Mouse (Mus musculus): ENCODE measurements around the gene Olfr466. TPM values are rescaled to one million over a fixed set of nuclear protein-coding genes. Genes with fewer than 3 reads are reported as not detected.

The Olfr466 gene
- polyA plus RNA-seq, 1 experiment from 2014 or later, result not detected

DNA sequence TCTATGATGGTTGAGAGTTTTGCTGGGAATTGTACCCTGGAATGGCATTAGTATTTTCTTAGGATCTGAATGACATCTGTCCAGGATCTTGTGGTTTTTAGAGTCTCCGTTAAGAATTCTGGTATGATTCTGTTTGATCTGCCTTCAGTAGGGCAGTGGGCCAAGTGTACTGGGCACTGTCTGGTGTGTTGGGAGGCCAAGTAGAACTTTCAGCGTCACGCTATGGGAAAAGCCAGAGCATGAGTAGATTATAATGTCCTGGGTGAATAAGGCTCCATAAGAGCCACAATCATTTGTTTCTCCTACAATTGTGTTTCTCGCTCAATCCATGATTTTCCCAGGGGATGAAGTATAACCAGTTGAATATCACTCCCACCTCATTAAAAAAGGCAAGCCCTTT, 12.3 kb upstream of the Olfr466 start, which contains the start of gene Olfr465-ps1:
TSS of gene Olfr465-ps1 (plus strand) at position 301 of the 400 bp plus-strand sequence.
- ATAC-seq (ENCODE audit: low FRiP score, low TSS enrichment), result no peak
- H3K27me3 ChIP-seq (ENCODE audit: control insufficient read depth, insufficient read depth, low read length), result no peaks in the 10 kb centered on the region
- no peaks in the 10 kb centered on the region for H3K9me3 ChIP-seq (ENCODE audit: control insufficient read depth, low read length)
- H3K4me3 ChIP-seq (ENCODE audit: low read length), result no peak within 1 kb of the TSS
- WGBS, result 89% methylated on average over 4 of the region's 4 CpGs
- no peak within 1 kb of the TSS for H3K27ac ChIP-seq (ENCODE audit: low read depth, low read length)
- no peak within 1 kb of the TSS for H3K9ac ChIP-seq (ENCODE audit: low read depth, low read length)
- H3K36me3 ChIP-seq (ENCODE audit: control insufficient read depth, insufficient read depth, low read length), result no peaks in the 10 kb centered on the region
- no peak within 1 kb of the TSS for H3K4me2 ChIP-seq (replicated peaks; ENCODE audit: low read depth, low read length)
- no peaks in the 10 kb centered on the region for H3K4me1 ChIP-seq (ENCODE audit: control insufficient read depth, insufficient read depth, low read length)

DNA sequence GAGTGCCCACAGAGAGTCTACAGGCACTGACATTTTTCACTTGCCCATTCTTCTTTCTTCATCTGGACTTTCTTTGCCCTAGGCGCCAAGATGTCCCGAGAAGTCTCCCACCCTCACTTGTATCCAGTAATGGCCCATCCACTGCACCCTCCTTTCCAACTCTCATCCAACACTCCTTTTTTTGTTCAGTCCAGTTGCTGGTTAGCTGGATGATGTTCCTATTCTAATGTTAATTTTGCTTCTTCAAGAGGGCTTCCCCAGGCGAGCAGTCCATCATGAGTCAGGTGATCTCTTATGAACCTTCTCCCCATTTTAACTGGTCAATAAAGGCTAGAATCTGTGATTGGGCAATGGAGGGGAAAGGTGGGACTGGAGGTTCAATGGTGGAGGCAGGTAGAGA, 24.1 kb downstream of the Olfr466 start:
- 84% methylated on average over 3 of the region's 3 CpGs for WGBS
- ATAC-seq (ENCODE audit: low FRiP score, low TSS enrichment), result no peak

DNA sequence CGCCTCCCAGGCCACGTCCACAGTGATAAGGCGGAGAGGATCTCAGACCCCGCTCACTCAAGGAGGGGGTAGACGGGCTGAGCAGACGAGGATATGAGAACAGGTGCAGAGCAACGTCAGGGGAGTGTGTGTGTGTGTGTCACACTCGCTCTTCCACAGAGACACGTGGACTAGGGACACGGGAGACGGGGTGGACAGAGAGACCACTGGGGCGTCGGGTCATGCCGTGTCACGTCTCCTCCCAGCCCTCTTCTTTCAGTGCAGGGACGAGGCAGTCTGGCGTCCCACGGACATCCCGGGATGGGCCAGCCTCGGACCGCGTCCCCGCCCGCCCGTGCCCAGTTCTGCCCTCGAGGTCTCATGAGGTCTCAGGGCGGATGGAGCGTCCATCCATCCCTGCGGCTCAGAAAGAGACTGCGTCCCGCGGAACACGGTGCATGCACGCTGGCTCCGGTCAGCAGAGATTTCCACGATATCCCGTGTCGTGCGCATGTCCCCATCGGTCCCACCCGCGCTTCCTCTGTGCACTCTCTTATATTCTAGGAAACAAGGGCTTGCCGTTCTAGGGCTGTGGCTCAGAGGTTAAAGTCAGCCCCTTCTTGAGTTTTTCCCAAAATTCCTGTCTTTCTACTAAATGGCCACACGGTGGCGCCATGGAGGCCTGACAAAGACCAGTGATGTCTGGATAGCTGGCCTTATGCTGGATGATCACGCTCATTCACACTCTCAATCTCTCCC, 25.9 kb downstream of the Olfr466 start:
- ATAC-seq (ENCODE audit: low FRiP score, low TSS enrichment), result peak; percentile 76
- peak overlapping the region; percentile 46 for H3K4me2 ChIP-seq (replicated peaks; ENCODE audit: low read depth, low read length)
- H3K9me3 ChIP-seq (ENCODE audit: control insufficient read depth, low read length), result no peaks in the 10 kb centered on the region
- no peaks in the 10 kb centered on the region for H3K4me1 ChIP-seq (ENCODE audit: control insufficient read depth, insufficient read depth, low read length)
- no peak overlapping the region for H3K9ac ChIP-seq (ENCODE audit: low read depth, low read length)
- H3K36me3 ChIP-seq (ENCODE audit: control insufficient read depth, insufficient read depth, low read length), result no peaks in the 10 kb centered on the region
- H3K4me3 ChIP-seq (ENCODE audit: low read length), result peak overlapping the region; percentile 25
- 19% methylated on average over 46 of the region's 46 CpGs for WGBS
- H3K27ac ChIP-seq (ENCODE audit: low read depth, low read length), result no peak overlapping the region
- no peaks in the 10 kb centered on the region for H3K27me3 ChIP-seq (ENCODE audit: control insufficient read depth, insufficient read depth, low read length)

More for the DNA sequence above, 24.1 kb downstream of the Olfr466 start:
- H3K27me3 ChIP-seq (ENCODE audit: control insufficient read depth, insufficient read depth, low read length), result no peaks in the 10 kb centered on the region
- H3K4me1 ChIP-seq (ENCODE audit: control insufficient read depth, insufficient read depth, low read length), result no peaks in the 10 kb centered on the region
- no peaks in the 10 kb centered on the region for H3K9me3 ChIP-seq (ENCODE audit: control insufficient read depth, low read length)
- H3K27ac ChIP-seq (ENCODE audit: low read depth, low read length), result no peak overlapping the region
- H3K4me3 ChIP-seq (ENCODE audit: low read length), result no peak overlapping the region
- H3K4me2 ChIP-seq (replicated peaks; ENCODE audit: low read depth, low read length), result no peak overlapping the region
- H3K9ac ChIP-seq (ENCODE audit: low read depth, low read length), result no peak overlapping the region
- H3K36me3 ChIP-seq (ENCODE audit: control insufficient read depth, insufficient read depth, low read length), result no peaks in the 10 kb centered on the region

DNA sequence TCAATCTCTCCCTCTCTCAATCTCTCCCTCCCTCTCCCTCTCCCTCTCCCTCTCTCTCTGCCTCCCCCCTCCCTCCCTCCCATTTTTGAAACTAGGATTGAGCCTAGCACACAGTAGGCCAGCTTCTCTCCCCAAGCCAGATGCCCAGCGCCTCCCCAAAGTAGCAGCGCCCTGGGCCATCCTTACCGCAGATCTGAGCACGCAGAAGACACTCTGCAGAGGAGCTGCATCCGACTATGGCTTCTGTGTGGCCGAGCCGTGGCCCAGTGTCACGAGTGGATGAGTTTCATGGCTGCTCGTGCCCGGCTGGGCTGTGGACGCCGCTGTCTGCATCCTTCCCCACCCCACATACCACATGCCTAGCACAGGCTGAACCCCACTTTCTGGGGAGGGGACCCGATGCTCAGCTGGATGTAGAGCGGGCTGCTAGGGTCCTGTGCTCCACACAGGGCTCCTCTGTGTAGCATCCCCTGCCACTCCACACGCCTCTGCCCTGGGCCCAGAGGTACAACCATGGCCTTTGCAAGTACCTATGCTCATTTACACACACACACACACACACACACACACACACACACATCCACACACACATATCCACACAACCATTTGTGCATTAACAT, 26.5 kb downstream of the Olfr466 start:
- 54% methylated on average over 15 of the region's 15 CpGs for WGBS
- H3K36me3 ChIP-seq (ENCODE audit: control insufficient read depth, insufficient read depth, low read length), result no peaks in the 10 kb centered on the region

DNA sequence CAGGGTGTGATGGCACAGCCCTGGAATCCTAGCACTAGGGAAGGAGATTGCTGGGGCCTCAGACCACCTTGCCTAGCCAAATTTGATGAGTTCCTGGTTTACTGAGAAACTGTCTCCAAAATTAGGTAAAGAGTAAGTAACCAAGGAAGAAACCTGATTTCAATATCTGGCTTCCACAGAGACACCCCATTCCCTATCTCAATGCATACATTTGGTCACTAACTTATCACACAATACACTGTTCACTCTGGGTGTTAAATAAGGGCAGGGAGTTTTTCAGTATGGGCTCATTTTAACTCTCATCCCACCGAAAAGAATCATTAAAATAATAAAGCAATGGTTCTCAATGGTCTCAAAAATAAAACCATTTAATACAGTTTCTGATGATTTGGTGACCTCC, 50.6 kb downstream of the Olfr466 start:
- 84% methylated on average over 1 of the region's 1 CpGs for WGBS
- Histone ChIP-seq H3K4me3 (ENCODE audit: low read length) (no peak overlapping the region), H3K27ac (ENCODE audit: low read depth, low read length) (no peak overlapping the region), H3K4me2 (replicated peaks; ENCODE audit: low read depth, low read length) (no peak overlapping the region), H3K36me3 (ENCODE audit: control insufficient read depth, insufficient read depth, low read length) (no peaks in the 10 kb centered on the region), H3K9ac (ENCODE audit: low read depth, low read length) (no peak overlapping the region), H3K27me3 (ENCODE audit: control insufficient read depth, insufficient read depth, low read length) (no peaks in the 10 kb centered on the region), H3K9me3 (ENCODE audit: control insufficient read depth, low read length) (no peaks in the 10 kb centered on the region), H3K4me1 (ENCODE audit: control insufficient read depth, insufficient read depth, low read length) (no peaks in the 10 kb centered on the region)
- ATAC-seq (ENCODE audit: low FRiP score, low TSS enrichment), result no peak

More for the DNA sequence above, 26.5 kb downstream of the Olfr466 start:
- H3K27ac ChIP-seq (ENCODE audit: low read depth, low read length), result no peak overlapping the region
- no peak overlapping the region for H3K4me3 ChIP-seq (ENCODE audit: low read length)
- no peaks in the 10 kb centered on the region for H3K27me3 ChIP-seq (ENCODE audit: control insufficient read depth, insufficient read depth, low read length)
- H3K9me3 ChIP-seq (ENCODE audit: control insufficient read depth, low read length), result no peaks in the 10 kb centered on the region
- H3K4me1 ChIP-seq (ENCODE audit: control insufficient read depth, insufficient read depth, low read length), result no peaks in the 10 kb centered on the region
- H3K4me2 ChIP-seq (replicated peaks; ENCODE audit: low read depth, low read length), result no peak overlapping the region
- peak; percentile 32; the same call in 1 of the 2 replicates for ATAC-seq (ENCODE audit: low FRiP score, low TSS enrichment)
- no peak overlapping the region for H3K9ac ChIP-seq (ENCODE audit: low read depth, low read length)

Other genes starting within 250 kb of the Olfr466 start
- 0.07 TPM in 2 replicates for gene Cntnap3, start 246.3 kb upstream of the Olfr466 start, polyA plus RNA-seq (2014; fragmentation: Nextera tagmentation; extraction: Ambion mirVana)
- not detected in 2 replicates for gene Spata31, start 232.8 kb upstream of the Olfr466 start, polyA plus RNA-seq (2014; fragmentation: Nextera tagmentation; extraction: Ambion mirVana)
- gene Spata31d1c, start 117.2 kb upstream of the Olfr466 start, polyA plus RNA-seq (2014; fragmentation: Nextera tagmentation; extraction: Ambion mirVana), result not detected in 2 replicates
- gene Prss47, start 97.5 kb upstream of the Olfr466 start, polyA plus RNA-seq (2014; fragmentation: Nextera tagmentation; extraction: Ambion mirVana), result not detected in 2 replicates
- 37.9 and 50.3 TPM in 2 replicates for gene Mfsd14b, start 37.3 kb upstream of the Olfr466 start, polyA plus RNA-seq (2014; fragmentation: Nextera tagmentation; extraction: Ambion mirVana)
- not detected in 2 replicates for gene Olfr465-ps1, start 12.2 kb upstream of the Olfr466 start, polyA plus RNA-seq (2014; fragmentation: Nextera tagmentation; extraction: Ambion mirVana)
- 0.24 TPM in 1 of 2 replicates, not detected in the other for gene Nlrp4f, start 55.7 kb downstream of the Olfr466 start, polyA plus RNA-seq (2014; fragmentation: Nextera tagmentation; extraction: Ambion mirVana)
- not detected in 2 replicates for gene Gm10775, start 109.3 kb downstream of the Olfr466 start, polyA plus RNA-seq (2014; fragmentation: Nextera tagmentation; extraction: Ambion mirVana)
- 15.3 and 17.6 TPM in 2 replicates for gene Zfp369, start 128.6 kb downstream of the Olfr466 start, polyA plus RNA-seq (2014; fragmentation: Nextera tagmentation; extraction: Ambion mirVana)

Data from kidney, embryonic 14.5 days (tissue).